Mouse (Mus musculus): ENCODE data around the gene Mrps30.
"Not testable (repeated sequence)": the region's sequence is repeated elsewhere in the genome, so short reads cannot be mapped to it uniquely, and the experiment has no call there.

The Mrps30 gene

DNA sequence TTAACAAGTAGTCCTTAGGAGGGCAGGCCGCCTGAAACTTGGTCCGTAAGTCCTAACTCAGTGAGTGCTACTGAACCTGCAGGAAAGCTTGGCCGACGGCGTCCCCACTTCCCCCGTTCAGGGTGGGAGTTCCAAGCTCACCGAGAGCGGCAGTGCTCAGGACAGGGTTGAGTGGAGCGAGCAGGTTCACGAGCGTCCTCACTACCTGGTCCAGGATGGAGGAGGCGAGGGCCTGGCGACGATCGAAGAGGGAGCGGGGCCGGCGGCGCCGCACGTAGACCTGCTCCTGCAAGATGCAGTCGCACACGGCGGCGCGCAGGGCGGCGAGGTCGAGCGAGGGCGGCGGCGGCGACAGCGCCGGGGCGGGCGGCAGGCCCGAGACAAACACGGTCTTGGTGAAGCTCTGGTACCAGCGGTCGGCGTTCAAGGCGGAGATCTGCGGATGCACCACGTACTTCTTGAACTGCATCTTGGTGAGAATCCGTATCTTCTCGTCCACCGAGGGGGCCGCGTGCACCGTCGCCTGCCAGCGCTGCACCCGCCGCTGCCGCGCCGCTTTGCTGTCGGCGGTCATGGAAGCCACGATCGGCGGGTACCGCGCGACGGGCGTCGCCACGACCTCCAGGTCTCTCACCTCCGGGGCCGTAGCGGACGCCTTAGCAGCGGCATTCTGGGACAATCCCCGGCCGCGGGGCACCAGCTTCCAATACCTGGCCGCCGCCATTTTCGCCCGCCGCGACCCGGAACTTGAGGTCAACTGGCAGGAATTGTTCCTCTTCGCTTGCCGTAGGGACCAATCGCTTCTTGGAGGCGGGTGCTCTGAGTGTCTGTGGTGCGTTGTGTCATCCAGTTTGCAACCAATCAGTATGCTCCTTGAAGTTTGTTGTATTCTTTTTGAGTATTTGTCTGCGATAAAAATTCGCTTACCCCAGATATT is at the start of gene Mrps30, which contains the start of gene B430218F22Rik:
Mrps30 (minus strand) TSS at position 742 of the 937 bp plus-strand sequence.
B430218F22Rik (plus strand) TSS at position 120 of the 937 bp plus-strand sequence.
- peak; percentile 97 for DNase-seq (ENCODE audit: low spot score)

DNA sequence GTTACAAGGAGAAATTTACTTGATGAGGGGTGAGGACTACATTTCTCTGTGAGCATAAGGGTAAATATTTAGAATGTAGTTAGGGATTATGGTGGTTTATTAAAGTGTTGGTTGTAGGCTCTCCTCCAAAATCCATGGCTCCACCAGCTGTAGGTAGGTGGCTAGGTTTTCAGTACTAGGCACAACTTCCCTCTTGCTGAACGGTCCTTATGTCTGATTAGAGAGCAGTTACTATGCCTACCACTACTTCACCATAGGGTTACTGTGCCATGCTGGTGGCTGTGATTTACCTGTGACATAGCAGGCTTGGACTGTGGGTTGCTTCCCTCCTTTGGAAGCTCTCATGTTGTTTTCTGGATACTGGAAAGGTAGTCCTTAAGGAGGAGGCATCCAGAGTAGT is 33.8 kb upstream of the Mrps30 start:
- no peak for DNase-seq (ENCODE audit: low spot score)

- no peak for DNase-seq (ENCODE audit: low spot score)
Observed at GRCm38 (mm10) chr13:118420408-118420807, 33.4 kb upstream of the Mrps30 start.

DNA sequence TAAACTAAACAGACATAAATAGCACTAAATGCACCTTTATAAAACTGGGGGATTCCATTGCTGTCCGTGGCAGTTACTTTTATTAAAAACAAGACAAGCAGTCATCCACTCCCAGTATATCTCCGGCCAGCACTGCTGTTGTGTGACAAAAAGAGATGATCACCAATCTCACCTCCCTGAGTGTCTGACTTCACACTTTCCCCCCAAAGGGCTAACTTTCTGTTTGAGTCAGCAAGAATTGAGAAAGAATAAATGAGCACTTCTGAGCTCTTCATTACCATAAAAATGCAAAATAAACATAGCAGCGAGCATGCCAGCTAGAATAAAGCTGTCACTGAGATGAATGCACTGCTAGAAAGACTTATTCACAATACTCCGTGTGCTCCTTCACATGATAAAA is 31.1 kb upstream of the Mrps30 start:
- DNase-seq (ENCODE audit: low spot score): no peak

DNA sequence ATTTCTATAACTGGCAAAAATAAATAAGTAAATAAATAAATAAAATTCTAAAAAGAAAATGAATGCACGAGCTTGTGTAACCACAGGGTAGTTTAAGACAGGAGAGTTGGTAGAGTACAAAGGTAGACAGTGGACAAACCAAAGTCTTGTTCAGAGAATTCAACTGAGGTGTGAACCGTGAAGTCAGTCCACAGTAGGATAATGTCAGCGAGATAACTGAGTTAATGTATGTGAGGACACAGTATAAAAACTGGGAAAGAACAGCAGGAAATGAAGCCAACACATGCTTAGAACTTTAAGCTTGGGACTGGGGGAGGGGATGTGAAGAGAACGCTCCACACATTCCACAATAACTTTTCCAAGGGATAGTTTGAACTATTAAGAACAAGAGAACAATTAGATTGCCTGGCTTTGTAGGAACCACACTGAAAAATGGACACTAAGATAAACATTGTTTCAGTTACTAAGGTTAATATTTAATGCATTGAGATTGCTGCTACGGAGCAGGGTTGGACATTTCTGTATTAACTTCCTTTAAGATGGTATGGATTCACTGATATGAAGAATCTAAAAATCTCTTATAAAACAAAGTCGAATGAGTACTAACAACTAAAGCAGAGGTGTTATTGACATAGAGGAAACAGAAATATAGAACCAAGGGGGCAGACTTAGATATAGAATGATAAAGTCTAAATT is 24.4 kb upstream of the Mrps30 start:
- DNase-seq (ENCODE audit: low spot score): no peak

DNA sequence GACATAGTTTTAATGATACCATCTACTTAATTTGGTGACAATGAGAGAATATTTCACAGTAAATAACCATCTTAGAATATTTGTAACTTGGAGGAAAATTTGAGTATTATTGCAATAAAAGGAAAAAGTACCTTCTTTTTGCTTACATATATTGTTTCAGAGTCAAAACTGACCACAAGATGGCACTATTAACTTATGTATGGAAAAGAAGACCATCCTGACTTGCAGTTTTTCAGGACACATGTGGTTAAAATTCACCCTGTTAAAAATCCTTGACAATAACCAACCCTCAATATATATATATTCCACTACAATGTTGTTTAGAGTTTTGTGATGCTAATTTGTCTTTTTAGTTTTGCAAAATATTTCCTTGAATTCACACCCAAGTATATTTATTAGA is 16.5 kb upstream of the Mrps30 start:
- no peak for DNase-seq (ENCODE audit: low spot score)

DNA sequence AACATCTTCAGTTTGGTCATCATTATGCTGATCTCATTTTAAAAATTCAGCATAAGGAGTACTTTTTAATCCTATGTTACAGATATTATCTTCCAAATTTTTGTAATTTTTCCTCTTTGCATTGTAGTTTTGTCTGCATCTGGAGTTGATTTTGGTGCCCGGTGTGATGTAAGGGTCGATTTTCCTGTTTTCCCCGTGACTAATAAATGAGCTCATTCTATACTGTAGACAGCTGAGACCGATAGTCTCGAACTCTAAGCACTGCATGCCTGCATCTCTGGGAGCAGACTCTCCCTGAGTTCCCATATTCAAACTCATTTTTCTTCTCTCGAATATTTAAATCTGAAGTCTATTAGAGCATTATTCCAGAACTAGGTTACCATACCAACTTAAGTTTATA is 13.3 kb upstream of the Mrps30 start:
- DNase-seq (ENCODE audit: low spot score): no peak

GRCm38 (mm10) chr13:118395803-118396202 is 8.8 kb upstream of the Mrps30 start:
- no peak for DNase-seq (ENCODE audit: low spot score)

- DNase-seq (ENCODE audit: low spot score): not testable (repeated sequence)
Observed at GRCm38 (mm10) chr13:118387448-118387801, 373 bp upstream of the Mrps30 start.

DNA sequence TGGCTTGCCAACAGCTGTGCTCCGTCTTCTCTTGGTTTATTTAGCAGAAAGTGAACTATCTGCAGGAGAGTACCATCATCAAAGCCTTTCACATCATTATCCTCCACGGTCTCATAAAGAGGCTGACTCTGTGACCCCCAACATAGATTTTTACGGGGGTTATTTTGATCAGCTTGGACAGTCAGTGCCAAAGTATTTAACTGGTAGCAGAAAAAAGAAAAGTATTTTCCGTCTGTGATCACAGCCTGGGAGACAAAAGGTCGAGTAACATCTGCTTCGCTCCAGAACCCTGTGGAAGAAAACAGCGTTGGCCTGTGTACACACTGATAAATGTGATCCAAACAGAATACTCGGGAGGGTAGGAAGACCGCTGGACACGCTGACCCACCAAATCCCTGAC is 6.7 kb downstream of the Mrps30 start:
- no peak for DNase-seq (ENCODE audit: low spot score)

- DNase-seq (ENCODE audit: low spot score): peak; percentile 69
Observed at GRCm38 (mm10) chr13:118379155-118379554, 7.9 kb downstream of the Mrps30 start.

- no peak for DNase-seq (ENCODE audit: low spot score)
Observed at GRCm38 (mm10) chr13:118372871-118373270, 14.2 kb downstream of the Mrps30 start.

DNA sequence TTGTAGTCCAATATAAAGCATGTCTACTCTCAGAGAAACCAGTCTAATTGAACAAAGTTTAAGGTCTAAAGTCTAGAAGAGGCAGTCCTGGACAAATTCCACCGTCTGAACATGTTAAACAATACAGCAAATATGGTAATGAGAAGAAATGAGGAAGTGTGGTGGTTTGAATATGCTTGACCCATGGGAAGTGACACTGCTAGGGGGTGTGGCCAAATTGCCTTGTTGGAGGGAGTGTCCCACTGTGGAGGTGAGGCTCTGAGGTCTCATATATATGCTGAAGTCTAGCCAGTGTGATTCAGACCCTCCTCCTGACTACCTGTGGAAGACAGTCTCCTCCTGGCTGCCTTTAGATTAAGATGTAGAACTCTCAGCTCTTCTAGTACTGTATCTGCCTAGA is 21.3 kb downstream of the Mrps30 start:
- DNase-seq (ENCODE audit: low spot score): no peak

DNA sequence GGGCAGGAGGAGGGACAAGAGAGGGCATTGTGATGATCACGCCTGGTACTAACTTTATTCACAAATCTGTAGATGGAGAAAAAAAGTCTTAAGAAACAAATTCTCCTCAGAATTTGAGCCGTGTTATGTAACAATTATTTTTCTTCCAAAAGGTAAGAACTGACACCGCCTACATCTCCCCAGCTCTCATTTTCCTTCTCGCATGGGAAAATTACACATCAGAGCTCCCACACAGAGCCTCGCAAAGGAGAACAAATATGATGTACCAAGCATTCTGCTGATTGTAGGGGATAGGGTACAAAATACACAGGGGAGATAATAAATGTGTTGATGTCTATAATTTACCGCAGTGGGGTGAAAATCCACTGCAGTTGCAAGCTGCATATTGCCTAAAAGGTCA is 23.7 kb downstream of the Mrps30 start:
- DNase-seq (ENCODE audit: low spot score): no peak

DNA sequence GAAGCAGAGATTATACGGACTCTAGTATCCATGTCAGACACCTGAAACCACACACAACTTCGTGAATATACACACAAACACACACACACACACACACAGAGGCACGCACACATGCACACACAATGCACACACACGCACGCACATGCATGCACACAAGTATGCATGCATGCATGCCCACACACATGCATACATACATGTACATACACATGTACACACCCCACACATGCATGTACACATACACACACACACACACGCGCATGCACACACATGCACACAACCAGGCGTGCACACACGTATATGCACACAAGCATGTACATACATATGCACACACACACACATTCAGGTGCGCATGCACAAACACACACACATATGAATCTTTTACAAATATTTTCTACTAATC is 36.2 kb downstream of the Mrps30 start:
- no peak for DNase-seq (ENCODE audit: low spot score)

- no peak for DNase-seq (ENCODE audit: low spot score)
Observed at GRCm38 (mm10) chr13:118350257-118350656, 36.8 kb downstream of the Mrps30 start.
